Mouse (Mus musculus) embryonic facial prominence, embryonic 14.5 days (tissue): ENCODE results near the gene Saal1. TPM values are rescaled to one million over a fixed set of nuclear protein-coding genes. Genes with fewer than 3 reads are reported as not detected.
"Not testable (repeated sequence)": the region's sequence is repeated elsewhere in the genome, so short reads cannot be mapped to it uniquely, and the experiment has no call there.

Source experiments
- ATAC-seq: fragments of 200-750 bp; cut with Nextera tagmentation; 2 replicates; pipeline ENCODE4 v1.8.0; 2017; ENCODE audit warnings: low read depth, moderate number of reproducible peaks, moderate TSS enrichment
- DNase-seq: peaks from one replicate; pipeline ENCODE4 v3.0.0-alpha.2; 2015; ENCODE audit warnings: low spot score
- H3K27ac ChIP-seq: fragments of 300-500 bp; sonication (generic); replicated peaks from 2 replicates; pipeline ENCODE4 v1.5.1; 2014; ENCODE audit warnings: low read depth, mild to moderate bottlenecking, low read length, moderate library complexity
- H3K27me3 ChIP-seq: fragments of 300-500 bp; sonication (generic); replicated peaks from 2 replicates; pipeline ENCODE4 v1.6.1; 2014; ENCODE audit warnings: low read length; ENCODE audit not compliant: control insufficient read depth, insufficient read depth
- H3K36me3 ChIP-seq: fragments of 300-500 bp; sonication (generic); 2 replicates; pipeline ENCODE4 v1.6.1; 2014; ENCODE audit warnings: low read length, mixed read lengths; ENCODE audit not compliant: control insufficient read depth, insufficient read depth
- H3K4me1 ChIP-seq: fragments of 300-500 bp; sonication (generic); 2 replicates; pipeline ENCODE4 v1.6.1; 2014; ENCODE audit warnings: antibody characterized with exemption, low read length; ENCODE audit not compliant: control insufficient read depth, insufficient read depth
- H3K4me2 ChIP-seq: fragments of 300-500 bp; sonication (generic); 2 replicates; pipeline ENCODE4 v1.6.1; 2014; ENCODE audit warnings: low read depth, mild to moderate bottlenecking, low read length, moderate library complexity, mixed read lengths
- H3K4me3 ChIP-seq: fragments of 300-500 bp; sonication (generic); 2 replicates; pipeline ENCODE4 v1.5.1; 2014; ENCODE audit warnings: low read depth, mild to moderate bottlenecking, low read length
- H3K9ac ChIP-seq: fragments of 300-500 bp; sonication (generic); 2 replicates; pipeline ENCODE4 v1.6.1; 2014; ENCODE audit warnings: low read depth, mild to moderate bottlenecking, low read length, moderate library complexity, mixed read lengths
- H3K9me3 ChIP-seq: fragments of 300-500 bp; sonication (generic); 2 replicates; pipeline ENCODE4 v1.6.1; 2016; ENCODE audit warnings: low read length; ENCODE audit not compliant: control insufficient read depth
- WGBS: fragments of 180-500 bp; shearing (Covaris S2); extraction: QIAGEN DNeasy Blood & Tissue Kit; methylation state at CpG from one replicate; pipeline ENCODE4 v1.1.7; 2014; 5-methylcytosine and 5-hydroxymethylcytosine counted together
- polyA plus RNA-seq: library from polyadenylated mRNA; unstranded; fragments of >200 nt; fragmentation: Nextera tagmentation; extraction: Ambion mirVana; gene quantifications from 2 replicates; pipeline ENCODE4 v1.2.1, GENCODE M21; 2014

Gene Saal1
- polyA plus RNA-seq, 1 experiment from 2014 or later = 26.8 TPM

DNA sequence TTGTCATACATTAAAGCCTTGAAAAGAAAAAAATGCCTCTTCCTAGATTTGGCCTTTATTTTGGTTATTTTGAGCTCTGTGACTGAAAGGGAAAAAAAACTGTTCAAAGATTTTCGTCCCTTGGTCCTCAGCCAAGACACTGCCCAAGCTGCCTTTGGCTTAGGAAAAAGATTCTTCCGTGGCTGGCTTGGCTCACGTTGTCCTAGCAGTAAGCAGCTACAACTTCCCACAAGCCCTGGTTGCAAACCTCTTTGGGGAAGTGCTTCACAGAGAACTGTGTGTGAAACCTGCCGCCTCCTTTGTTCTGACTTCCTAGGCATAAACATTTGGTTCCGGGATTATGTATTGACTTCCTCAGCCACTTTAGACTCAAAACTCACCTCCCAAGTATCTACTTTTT lies 6.4 kb upstream of the Saal1 start:
- Histone ChIP-seq H3K4me3 (no peak overlapping the region), H3K9me3 (no peaks in the 10 kb centered on the region), H3K4me1 (no peaks in the 10 kb centered on the region), H3K4me2 (no peak overlapping the region), H3K27ac (no peak overlapping the region), H3K36me3 (no peaks in the 10 kb centered on the region), H3K9ac (no peak overlapping the region), H3K27me3 (no peaks in the 10 kb centered on the region)
- 54% methylated on average over 5 of the region's 5 CpGs for WGBS
- ATAC-seq = no peak
- peak; percentile 36 for DNase-seq

DNA sequence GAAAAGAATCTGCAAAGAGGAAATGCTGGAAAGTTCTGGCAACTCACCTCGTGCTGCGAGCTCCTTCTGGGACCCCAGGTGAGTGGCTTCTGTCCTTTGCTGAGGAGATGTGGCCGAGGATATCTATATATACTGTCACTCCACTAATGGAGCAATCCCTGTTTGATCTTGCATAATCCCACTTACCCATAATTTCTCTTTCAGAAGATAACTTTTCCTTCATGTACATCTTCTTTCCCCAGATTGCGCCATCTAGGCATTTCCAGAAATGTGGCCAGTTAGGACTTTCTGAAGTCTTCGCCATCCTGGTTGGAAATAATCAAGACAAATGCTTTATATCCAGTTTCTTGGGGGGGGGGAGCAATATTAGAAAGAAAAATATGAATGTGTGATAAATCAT lies 5.1 kb upstream of the Saal1 start, which contains the start of gene Saa3:
Saa3 (minus strand) TSS at position 101 of the 400 bp plus-strand sequence.
- WGBS = 87% methylated on average over 5 of the region's 5 CpGs
- H3K4me1 ChIP-seq = no peaks in the 10 kb centered on the region
- no peak for DNase-seq
- no peak within 1 kb of the TSS for H3K27ac ChIP-seq
- H3K9ac ChIP-seq = no peak within 1 kb of the TSS
- ATAC-seq = no peak
- H3K27me3 ChIP-seq = no peaks in the 10 kb centered on the region
- no peaks in the 10 kb centered on the region for H3K9me3 ChIP-seq
- no peaks in the 10 kb centered on the region for H3K36me3 ChIP-seq
- no peak within 1 kb of the TSS for H3K4me2 ChIP-seq
- no peak within 1 kb of the TSS for H3K4me3 ChIP-seq

DNA sequence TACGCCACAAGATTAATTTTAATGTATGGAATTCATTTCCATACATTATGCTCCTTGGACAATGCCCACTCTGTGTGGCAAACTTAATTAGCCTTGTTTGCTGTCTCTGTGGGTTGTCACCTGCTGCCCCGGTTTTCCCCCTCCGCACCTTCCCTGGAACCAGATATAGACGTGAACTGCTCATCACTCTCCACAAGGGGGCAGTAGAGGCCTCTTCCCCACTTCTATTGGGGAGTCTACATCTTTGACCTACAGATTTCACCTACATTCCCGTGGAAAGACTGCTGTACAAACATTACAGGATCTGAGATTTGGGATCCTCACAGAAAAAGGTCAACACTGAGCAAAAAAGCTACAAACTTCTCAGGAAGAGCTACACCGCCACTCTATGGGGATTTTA lies 4.0 kb upstream of the Saal1 start:
- WGBS = 33% methylated on average over 6 of the region's 6 CpGs
- peak; percentile 40 for DNase-seq
- Histone ChIP-seq H3K27ac (no peak overlapping the region), H3K4me3 (no peak overlapping the region), H3K9me3 (no peaks in the 10 kb centered on the region), H3K4me2 (no peak overlapping the region), H3K27me3 (no peaks in the 10 kb centered on the region), H3K36me3 (no peaks in the 10 kb centered on the region), H3K4me1 (peaks cover 3% of the 10 kb centered on the region; the same call in 1 of the 2 replicates), H3K9ac (no peak overlapping the region)
- no peak for ATAC-seq

DNA sequence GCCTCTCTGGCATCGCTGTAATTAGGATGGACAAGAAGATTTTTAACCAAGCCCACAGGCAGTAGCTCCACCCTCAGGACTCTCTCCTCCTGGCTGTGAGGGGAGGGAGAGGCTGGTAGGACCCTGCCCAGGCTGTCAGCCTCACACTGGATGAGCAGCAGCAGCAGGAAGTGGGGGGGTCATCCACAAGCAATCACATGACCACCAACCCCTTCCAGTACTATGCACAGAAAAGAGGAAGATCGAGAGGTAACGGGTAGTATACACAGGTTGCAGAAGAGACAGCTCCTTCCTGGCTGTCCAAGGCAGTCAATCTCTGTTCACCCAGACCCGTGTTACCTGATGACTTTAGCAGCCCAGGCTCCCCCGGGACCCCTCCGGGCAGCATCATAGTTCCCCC lies 1.8 kb upstream of the Saal1 start:
- ATAC-seq (no peak), DNase-seq (no peak)
- no peak overlapping the region for H3K4me2 ChIP-seq
- no peak overlapping the region for H3K27ac ChIP-seq
- no peaks in the 10 kb centered on the region for H3K9me3 ChIP-seq
- H3K36me3 ChIP-seq = peaks cover 12% of the 10 kb centered on the region
- H3K4me1 ChIP-seq = peaks cover 8% of the 10 kb centered on the region; the same call in 1 of the 2 replicates
- H3K9ac ChIP-seq = no peak overlapping the region
- no peak overlapping the region for H3K4me3 ChIP-seq
- 68% methylated on average over 6 of the region's 6 CpGs for WGBS
- no peaks in the 10 kb centered on the region for H3K27me3 ChIP-seq

DNA sequence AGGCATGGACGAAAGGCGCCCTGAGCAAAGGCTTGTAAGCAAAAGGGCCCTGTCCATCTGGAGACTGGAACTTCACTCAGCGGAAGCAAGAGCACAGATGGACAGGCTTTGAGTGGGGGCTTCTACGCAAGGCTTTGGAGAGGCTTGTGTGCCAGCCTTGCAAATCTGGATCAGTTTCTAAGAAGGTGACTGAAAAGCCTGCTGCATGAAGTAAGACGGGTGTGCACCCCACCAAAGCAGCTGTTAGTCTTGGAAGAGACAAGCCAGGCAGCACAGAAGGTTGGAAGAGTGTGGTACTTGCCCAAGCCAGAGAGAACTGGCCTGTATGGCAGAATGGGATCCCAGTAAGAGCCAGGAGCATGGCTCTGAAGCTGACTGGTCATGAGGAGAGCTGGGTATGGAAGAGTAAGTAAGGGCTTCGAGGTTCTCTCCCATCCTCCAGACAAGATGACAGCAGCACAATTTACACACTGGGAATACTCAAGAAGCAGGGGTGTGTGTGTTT lies 9.9 kb downstream of the Saal1 start:
- no peaks in the 10 kb centered on the region for H3K27me3 ChIP-seq
- peaks cover 86% of the 10 kb centered on the region for H3K36me3 ChIP-seq
- H3K4me3 ChIP-seq = no peak overlapping the region
- ATAC-seq = no peak
- H3K9ac ChIP-seq = no peak overlapping the region
- H3K27ac ChIP-seq = no peak overlapping the region
- no peak overlapping the region for H3K4me2 ChIP-seq
- WGBS = 93% methylated on average over 6 of the region's 6 CpGs
- no peaks in the 10 kb centered on the region for H3K9me3 ChIP-seq
- no peak for DNase-seq
- H3K4me1 ChIP-seq = no peaks in the 10 kb centered on the region

DNA sequence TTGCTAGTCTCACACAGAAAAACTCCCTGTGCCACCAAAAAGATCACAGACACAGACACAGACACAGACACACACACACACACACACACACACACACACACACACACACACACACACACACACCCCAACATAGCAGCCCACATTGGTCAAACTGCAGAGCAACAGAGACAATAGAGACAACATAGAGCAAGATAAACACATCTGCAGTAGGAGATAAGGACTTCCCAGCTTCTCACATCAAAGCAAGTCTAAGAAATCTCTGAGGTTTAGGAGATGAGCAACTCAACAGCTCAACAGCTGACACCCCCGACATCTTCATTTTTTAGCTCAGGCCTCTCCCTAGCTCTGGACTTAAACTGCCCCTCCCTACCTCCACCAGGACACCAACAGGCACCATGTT lies 13.7 kb downstream of the Saal1 start:
- H3K4me2 ChIP-seq = no peak overlapping the region
- 69% methylated on average over 1 of the region's 1 CpGs for WGBS
- H3K9me3 ChIP-seq = no peaks in the 10 kb centered on the region
- DNase-seq = no peak
- H3K4me1 ChIP-seq = no peaks in the 10 kb centered on the region
- no peak overlapping the region for H3K27ac ChIP-seq
- no peak overlapping the region for H3K9ac ChIP-seq
- ATAC-seq = no peak
- H3K36me3 ChIP-seq = peaks cover 65% of the 10 kb centered on the region
- H3K27me3 ChIP-seq = no peaks in the 10 kb centered on the region
- no peak overlapping the region for H3K4me3 ChIP-seq

DNA sequence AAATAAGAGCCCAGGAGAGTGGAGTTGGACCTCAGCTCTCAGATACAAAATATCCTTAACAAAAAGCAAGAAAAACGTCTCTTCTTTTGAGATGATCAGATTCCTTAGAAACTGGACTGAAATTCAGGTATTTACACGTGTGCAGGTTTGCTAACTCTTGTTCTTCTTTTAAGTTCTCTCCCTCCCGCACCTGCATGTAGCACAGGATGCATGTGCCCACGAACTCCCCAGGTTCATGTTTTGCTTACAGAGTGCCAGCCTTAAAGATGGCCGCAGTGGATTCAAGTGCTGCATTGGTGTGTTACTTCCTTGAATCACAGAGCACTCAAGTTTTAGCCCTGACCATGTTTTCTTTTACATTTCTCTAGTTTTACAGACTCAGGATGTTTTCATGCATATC lies 23.7 kb downstream of the Saal1 start:
- no peak overlapping the region for H3K27ac ChIP-seq
- no peak overlapping the region for H3K4me2 ChIP-seq
- no peak for ATAC-seq
- H3K4me1 ChIP-seq = no peaks in the 10 kb centered on the region
- H3K27me3 ChIP-seq = no peaks in the 10 kb centered on the region
- no peak for DNase-seq
- peaks cover 41% of the 10 kb centered on the region for H3K36me3 ChIP-seq
- 90% methylated on average over 5 of the region's 5 CpGs for WGBS
- H3K9ac ChIP-seq = no peak overlapping the region
- H3K4me3 ChIP-seq = no peak overlapping the region
- no peaks in the 10 kb centered on the region for H3K9me3 ChIP-seq

DNA sequence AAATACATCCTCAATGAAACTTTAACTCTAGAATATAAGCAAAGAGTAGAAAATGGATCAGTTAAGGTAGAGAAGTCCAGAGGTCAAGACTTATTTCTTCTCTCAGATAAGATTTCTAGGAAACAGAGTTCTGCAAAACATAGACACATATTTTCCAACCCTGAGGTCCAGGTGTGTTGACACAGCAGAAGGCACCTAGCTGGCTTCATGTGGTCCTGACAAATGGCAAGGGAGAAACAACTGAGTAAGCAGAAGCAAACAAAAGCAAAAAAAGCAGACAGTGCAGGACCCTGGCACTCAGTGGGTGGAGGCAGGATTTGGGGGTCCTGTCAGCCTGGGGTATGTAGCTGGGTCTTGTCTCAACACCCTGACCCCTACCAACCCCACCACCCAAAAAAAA lies 29.7 kb downstream of the Saal1 start:
- Histone ChIP-seq H3K36me3 (no peaks in the 10 kb centered on the region), H3K27ac (no peak overlapping the region), H3K27me3 (no peaks in the 10 kb centered on the region), H3K4me3 (no peak overlapping the region), H3K9ac (no peak overlapping the region), H3K9me3 (no peaks in the 10 kb centered on the region), H3K4me1 (no peaks in the 10 kb centered on the region), H3K4me2 (no peak overlapping the region)
- DNase-seq = no peak
- no peak for ATAC-seq

DNA sequence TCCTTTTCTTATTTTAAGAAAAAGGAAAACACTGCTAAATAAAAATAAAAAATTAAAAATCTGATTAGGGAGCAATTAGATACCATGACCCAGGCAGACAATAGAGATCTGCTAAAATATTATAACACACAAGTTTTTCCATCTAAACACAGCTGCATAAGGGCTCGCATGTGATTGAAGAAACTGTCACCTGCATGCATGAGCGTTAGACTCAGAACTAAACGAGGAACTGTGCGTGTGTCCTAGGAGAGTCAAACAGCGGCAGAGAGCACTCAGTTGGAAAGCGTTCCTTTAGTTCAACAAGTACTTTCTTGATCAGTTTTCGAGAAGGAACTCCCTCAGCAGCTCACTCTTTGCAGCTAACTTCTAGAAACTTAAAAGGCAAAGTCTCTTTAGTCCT lies 31.4 kb downstream of the Saal1 start:
- not testable (repeated sequence) for H3K36me3 ChIP-seq, H3K9ac ChIP-seq, H3K4me2 ChIP-seq, DNase-seq, H3K9me3 ChIP-seq, H3K4me1 ChIP-seq, ATAC-seq, H3K4me3 ChIP-seq, H3K27me3 ChIP-seq, H3K27ac ChIP-seq
- WGBS = 83% methylated on average over 7 of the region's 7 CpGs
